Mouse (Mus musculus) CH12.LX (cell line): ENCODE data around the gene Ms4a10.

Source experiments
- CHD1 ChIP-seq: IDR thresholded peaks from 2 replicates; pipeline ENCODE4 v1.6.1; 2012; ENCODE audit warnings: low read depth, low read length, improper control_type of control experiment, inconsistent platforms
- CTCF ChIP-seq, 2 experiments: IDR thresholded peaks in 1 of 2; conservative IDR thresholded peaks in 1 of 2; 2 replicates each; pipeline ENCODE4 v1.5.1; 2011 to 2012; ENCODE audit warnings: low read depth in 2 of 2, low read length in 2 of 2, improper control_type of control experiment in 1 of 2, inconsistent platforms in 1 of 2, mild to moderate bottlenecking in 1 of 2, moderate library complexity in 1 of 2
- EP300 ChIP-seq: IDR thresholded peaks from 2 replicates; pipeline ENCODE4 v1.6.1; 2011; ENCODE audit warnings: low read length, improper control_type of control experiment
- JUND ChIP-seq: conservative IDR thresholded peaks from 2 replicates; pipeline ENCODE4 v1.6.1; 2011; ENCODE audit warnings: low read depth, low read length, improper control_type of control experiment
- USF1 ChIP-seq: IDR thresholded peaks from 2 replicates; pipeline ENCODE4 v1.6.1; 2014; ENCODE audit warnings: low read depth, mild to moderate bottlenecking, inconsistent platforms, low read length, improper control_type of control experiment

- TF ChIP-seq CTCF (conservative IDR thresholded peaks at IDR 0.05 in 1 of 2, IDR thresholded peaks at IDR 0.05 in 1 of 2; ENCODE audit: low read depth in 2 of 2, low read length in 2 of 2), result no peak
- TF ChIP-seq EP300, result no peak
- TF ChIP-seq JUND, result no peak
- TF ChIP-seq USF1, result no peak
- TF ChIP-seq CHD1, result no peak
Observed at GRCm38 (mm10) chr19:10914870-10915269, 59.6 kb downstream of the Ms4a10 start.
